Mouse (Mus musculus) spleen, postnatal 36 days (tissue): Measurements from ENCODE around the gene Mlh3.
A peak's percentile ranks its signal among the peaks of the same experiment; 100 is the strongest.

Experiments used
- DNase-seq, 2 experiments: peaks; one replicate each; pipeline ENCODE4 v3.0.0; 2022; ENCODE audit warnings: low spot score in 2 of 2, mixed read lengths in 1 of 2

The Mlh3 gene

DNA sequence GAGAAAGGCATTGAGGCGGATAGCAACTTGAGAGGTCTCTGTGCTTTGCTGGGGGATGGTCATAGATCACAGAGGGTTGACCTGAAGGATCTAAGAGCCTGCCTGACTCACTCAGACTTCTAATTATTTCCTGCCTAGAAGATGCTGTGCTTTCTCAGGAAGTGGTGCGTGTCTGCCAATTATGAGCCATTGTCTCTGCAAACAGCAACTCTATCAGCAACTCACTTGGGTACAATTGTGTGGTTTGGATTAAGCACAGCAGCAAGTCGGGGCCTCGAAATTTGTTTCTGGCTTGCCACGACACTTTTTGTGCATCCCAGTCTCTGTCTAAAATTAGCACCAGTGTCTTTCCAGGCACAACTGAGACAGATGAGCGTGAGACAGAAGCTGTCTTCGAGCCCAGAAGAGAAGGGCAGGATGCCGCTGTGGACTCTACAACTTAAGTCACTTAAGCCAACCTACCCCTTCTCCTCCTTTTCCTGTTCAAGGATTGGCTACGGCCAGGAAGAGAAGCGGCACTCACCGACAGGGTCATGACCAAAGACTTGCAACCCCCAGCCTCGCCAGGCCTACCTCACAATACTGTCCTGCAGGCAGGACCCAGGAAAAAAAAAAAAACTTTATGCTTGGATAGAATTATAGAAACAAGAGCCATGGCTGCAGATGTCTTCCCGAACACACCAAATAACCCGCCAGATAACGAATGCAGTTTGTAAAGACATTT is 42.4 kb downstream of the Mlh3 start:
- no peak for DNase-seq

GRCm38 (mm10) chr12:85227227-85227626 is 43.2 kb downstream of the Mlh3 start:
- DNase-seq: no peak

DNA sequence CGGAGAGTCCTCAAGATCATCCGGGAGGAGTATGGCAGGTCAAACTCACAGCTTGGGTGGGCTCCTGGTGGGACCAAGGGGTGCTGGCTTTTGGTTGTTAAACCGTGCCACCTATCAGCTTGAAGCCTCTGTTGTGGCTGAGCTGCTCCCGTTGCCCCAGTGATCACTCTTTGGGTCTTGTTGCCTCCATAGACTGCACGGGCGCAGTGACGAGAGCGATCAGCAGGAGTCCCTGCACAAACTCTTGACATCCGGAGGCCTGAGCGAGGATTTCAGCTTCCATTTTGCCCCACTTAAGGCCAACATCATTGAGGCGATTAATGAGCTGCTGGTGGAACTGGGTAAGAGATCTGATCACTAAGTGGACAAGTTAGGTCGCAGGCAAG is 50.5 kb downstream of the Mlh3 start:
- peak in 1 of 2 experiments; percentile 26 for DNase-seq

DNA sequence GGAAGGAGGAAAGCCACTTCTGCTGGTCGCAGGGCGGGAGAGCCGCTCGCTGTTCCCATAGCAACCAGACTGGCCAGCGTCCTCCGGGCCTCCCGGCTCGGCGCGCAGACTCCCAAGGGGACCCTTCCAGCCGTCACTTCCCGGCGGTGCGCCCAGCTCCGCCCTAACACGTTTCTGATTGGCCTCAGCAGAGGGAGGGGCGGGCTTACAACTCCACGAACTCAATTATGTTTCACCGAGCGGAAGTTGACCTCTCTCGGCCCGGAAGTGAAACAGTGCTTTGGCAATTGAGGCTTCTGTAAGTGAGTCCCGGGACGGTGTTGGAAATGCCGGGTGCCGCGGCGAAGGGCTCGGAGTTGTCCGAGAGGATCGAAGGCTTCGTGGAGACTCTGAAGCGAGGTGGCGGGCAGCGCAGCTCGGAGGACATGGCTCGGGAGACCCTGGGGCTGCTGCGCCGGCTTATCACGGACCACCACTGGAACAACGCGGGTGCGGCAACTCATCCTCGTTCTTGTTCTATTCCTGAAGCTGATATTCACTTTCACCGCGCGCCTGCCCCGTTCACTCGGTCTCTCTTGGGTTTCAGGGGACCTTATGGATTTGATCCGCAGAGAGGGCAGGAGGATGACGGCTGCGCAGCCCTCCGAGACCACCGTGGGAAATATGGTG is 51.0 kb downstream of the Mlh3 start, which contains the start of gene Eif2b2:
Gene Eif2b2, plus strand, starts transcription at position 246 of the 669 bp plus-strand sequence.
- DNase-seq: peak; percentile 96

GRCm38 (mm10) chr12:85217733-85218310 is 52.6 kb downstream of the Mlh3 start:
- no peak for DNase-seq

- no peak for DNase-seq
Observed at GRCm38 (mm10) chr12:85215031-85215430, 55.4 kb downstream of the Mlh3 start.

DNA sequence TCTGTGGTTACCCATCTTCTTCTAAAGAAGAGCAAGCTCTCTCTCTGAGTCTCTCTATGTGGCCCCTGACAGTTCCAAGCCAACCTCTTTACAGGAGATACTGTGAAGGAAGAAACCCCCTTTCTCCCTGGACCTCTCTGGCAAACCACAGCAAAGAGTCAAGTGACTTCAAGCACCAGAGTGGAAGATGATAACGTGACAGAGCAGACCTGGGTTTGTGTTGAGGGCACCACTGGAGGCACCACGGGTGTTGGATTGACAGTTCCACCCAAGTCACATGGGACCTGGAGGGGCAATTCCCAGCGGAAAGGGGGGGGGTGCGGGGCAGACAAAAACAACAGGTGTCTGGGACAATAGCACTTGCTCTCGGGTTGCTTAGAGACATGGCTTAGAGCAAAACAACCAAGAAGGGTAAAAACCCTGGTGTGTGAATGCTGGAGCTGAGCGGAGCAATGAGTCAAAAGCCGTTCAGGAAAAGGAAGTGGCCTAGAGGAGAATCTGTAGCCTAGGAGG is 61.7 kb downstream of the Mlh3 start:
- DNase-seq: no peak

GRCm38 (mm10) chr12:85205425-85205824 is 65.0 kb downstream of the Mlh3 start:
- DNase-seq: no peak

DNA sequence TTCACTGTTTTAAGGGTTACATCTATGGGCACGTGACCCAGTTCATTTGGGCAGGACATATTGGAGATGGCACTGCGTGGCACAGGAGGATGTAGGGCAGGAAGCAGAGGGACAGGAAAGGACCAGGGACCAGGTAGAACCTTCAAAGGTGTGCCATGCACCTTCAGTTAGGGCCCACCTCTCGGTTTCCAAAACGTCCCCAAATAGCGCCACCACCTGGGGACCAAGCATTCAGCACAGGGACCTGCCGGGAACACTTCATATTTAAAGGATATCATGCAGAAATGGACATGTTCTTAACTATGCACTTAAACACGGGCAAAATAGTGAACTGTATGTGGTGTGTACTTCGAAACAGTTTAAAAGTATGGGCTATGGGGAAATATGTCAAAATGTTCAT is 66.3 kb downstream of the Mlh3 start:
- no peak for DNase-seq

DNA sequence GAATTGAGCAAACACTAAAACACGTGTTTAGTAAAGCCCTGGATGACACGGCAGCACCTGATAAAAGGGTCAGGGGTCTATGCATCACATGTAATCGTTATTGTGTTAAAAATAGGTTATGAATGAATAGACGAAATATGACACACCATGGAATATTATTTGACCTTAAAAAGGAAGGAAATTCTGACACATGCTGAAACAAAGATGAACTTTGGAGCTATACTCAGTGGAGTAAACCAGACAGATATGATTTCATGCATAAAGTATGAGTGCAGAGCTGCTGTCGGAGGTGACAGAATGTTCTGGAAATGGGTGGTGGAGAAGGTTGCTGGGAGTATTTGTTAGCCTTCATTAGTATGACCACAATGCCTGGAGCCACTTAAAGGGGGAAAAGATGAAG is 66.7 kb downstream of the Mlh3 start:
- DNase-seq: no peak

DNA sequence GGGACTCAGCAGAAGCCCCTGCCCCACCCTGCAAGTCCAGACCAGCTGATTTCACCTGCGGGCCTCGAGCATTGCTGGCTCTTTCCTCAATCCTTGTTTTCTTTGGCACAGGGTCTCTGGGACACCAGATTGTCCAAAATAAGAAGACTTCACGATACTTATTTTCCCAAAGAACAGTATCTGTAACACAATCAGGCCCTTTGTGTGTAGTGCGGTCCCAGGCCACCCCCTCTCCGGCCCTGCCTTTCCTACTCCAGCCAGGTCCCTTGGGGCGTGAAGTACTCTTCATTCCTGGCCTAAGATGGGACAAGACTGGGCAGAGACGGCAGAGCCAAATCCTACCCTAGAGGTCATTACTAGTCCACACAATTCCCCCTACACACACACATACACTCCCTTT is 68.2 kb downstream of the Mlh3 start:
- no peak for DNase-seq

GRCm38 (mm10) chr12:85201830-85202147 is 68.6 kb downstream of the Mlh3 start:
- DNase-seq: no peak

GRCm38 (mm10) chr12:85200929-85201829 is 69.2 kb downstream of the Mlh3 start:
- DNase-seq: no peak

- no peak for DNase-seq
Observed at GRCm38 (mm10) chr12:85199954-85200353, 70.4 kb downstream of the Mlh3 start.

GRCm38 (mm10) chr12:85197936-85198335 is 72.5 kb downstream of the Mlh3 start:
- DNase-seq: no peak

DNA sequence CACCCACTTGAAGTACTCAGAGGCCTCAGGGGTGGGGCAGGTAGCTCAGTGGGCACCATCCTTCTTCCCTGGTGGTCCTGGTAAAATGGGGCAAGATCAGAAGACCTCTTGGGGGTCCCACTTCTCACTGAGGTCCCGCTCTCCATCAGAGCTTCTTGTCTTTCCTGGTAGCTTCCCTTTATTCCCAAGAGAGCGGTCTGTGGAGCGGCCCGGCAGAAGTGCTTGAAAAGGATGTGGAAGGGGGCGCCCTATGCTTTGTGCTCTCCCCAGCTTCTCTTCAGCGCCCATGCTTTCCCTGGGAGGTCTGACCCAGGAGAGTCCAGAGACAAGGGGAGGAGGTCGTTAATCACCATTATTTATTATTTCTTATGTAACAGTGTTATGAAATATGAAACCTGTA is 73.0 kb downstream of the Mlh3 start:
- no peak for DNase-seq

GRCm38 (mm10) chr12:85196191-85196590 is 74.2 kb downstream of the Mlh3 start:
- no peak for DNase-seq

DNA sequence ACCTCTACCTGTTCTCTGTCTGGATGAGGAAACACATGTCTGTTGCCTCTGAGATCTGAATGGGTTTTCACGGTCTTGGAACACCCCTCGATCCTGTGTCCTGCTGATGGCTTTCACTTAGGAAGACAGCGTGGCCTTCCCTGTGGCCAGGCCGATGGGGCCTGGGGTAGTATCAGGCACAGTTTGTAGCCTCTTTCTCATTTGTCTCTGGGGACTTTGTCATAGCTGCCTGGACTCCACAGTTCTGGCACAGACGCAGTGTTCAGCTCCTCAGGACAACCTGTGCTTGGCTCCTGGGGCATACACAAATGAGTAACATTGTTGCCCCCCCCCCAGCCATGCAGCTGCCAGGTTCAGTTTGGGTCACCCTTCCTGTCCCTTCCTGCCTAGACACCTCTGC is 75.3 kb downstream of the Mlh3 start:
- no peak for DNase-seq

GRCm38 (mm10) chr12:85194623-85195018 is 75.8 kb downstream of the Mlh3 start:
- DNase-seq: no peak

DNA sequence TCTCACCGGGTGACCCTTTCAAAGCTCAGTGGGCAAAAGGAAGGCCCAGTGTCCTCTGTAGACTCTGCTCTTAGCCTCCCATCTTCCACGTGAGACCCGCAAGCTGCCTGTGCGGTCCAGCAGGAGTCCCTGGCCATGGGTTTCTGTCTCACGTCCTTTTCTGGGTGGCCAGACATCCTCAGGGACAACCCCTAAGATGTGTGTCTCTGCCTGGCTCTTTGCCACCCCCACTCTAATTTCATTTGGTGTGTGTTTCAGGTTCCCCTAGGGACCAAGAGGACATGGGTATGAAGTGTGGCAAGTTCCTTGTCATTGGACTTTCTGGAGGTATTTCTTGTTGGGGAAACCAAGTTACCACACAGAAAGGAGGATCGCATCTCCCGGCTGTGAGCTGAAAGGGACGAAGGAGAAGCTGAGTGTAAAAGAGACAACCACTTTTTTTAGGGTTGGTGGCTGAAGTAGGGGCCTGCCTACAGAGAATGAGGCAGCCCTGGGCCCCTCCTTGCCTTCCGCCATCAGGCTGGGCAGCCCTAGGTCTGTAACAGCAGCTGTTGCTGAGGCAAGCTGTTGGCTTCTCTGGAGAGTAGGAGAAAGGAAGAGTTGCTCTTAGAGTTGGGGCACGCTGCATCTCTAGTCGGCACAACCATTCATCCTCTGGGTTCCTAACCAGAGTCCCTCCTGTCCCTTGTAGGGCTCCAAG is 76.3 kb downstream of the Mlh3 start:
- no peak for DNase-seq

GRCm38 (mm10) chr12:85193146-85193545 is 77.3 kb downstream of the Mlh3 start:
- DNase-seq: no peak
